Mouse (Mus musculus) urinary bladder, postnatal 4 days (tissue): ENCODE measurements around the gene Suv39h2.

ENCODE experiments used
- DNase-seq, 2 experiments: peaks; one replicate each; pipeline ENCODE4 v3.0.0; 2021 to 2022; ENCODE audit warnings: low spot score in 2 of 2

The Suv39h2 gene

DNA sequence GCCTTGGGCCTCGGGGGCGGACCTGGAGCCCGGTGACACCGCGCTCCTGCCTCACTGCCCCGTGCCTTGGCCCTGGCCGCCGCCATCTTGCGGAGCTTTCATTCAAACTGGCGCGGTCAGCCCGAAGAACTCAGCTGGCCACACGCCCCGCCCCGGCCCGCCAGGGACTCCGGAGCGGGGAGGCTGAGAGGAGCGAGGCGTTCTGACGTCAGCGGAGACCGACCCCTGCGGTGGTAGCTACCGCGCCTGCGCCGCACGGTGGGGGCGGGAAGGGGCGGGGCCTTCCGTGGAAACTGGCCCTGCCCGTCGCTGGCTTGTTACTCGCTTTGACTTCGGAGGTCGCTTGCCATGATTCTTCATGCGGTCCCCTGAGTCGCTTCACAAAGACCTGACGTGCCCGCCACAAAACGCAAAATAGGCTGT is at the start of gene Suv39h2:
Gene Suv39h2 (minus strand): TSS at position 171 of the 423 bp plus-strand sequence.
- DNase-seq: peak; percentile 95 to 97

DNA sequence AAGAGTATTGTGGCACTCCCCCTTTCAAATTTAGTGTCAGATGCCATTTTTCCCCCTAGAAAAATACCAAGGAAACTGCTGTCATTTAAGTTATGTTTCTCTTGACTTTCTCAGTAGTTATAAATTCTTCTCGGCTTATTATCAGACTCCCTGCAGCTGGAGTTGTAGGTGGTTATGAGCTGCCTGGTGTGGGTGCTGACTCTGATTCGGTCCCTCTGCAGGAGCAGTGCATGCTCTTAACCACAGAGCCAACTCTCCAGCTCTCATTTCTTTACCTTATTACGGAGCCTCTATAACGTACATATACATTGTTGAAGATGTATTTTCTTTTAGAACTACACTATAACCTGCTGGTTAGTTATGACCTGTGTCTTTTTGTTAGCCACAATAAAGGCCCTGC is 47.7 kb upstream of the Suv39h2 start:
- DNase-seq: no peak

DNA sequence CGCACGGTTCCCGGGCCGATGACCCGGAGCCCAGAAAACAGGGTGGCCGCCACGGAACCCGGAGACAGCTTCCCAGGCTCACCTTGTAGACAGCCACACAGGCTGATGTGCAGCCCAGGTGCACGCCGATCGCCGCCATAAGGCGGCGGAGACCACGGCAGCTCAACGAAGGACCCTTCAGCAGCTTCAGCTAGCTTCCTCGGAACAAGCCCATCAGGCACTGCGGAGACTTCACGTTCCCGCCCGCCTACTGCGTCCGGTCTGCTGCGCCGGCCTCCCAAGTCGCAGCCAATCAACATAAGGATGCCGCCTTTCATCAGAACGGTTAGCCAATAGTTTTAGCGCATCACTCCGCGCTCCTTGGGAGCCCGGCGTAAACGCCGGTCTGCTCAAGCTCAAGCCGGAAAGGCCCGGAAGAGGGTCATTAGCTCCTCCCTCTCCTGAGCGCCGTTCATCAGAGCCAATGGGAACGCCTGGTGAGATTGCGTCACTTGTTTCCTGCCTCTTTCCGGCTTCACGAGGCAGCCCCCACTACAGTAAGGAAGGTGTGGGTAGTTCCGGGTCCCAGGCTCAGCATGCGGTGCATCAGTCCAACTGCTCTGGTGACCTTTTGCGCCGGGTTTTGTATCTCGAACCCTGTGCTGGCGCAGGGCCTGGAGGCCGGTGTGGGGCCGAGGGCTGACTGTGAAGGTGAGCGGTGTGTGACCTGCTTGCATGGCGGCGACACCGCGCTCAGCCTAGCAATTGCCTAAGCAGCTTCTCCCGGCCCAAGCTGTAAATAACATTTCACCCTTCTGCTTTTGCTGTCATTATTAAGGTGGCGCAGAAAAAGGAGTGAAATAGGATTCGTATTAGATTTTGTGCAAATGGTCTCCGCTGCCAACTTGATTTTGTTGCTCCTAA is 38.0 kb upstream of the Suv39h2 start, which contains the start of the genes Gm45902, Hspa14 and Cdnf:
Gene Gm45902 (minus strand): TSS at position 239 of the 903 bp plus-strand sequence.
Gene Hspa14 (minus strand): TSS at position 263 of the 903 bp plus-strand sequence.
Gene Cdnf (plus strand): TSS at position 479 of the 903 bp plus-strand sequence.
- peak; percentile 93 for DNase-seq

DNA sequence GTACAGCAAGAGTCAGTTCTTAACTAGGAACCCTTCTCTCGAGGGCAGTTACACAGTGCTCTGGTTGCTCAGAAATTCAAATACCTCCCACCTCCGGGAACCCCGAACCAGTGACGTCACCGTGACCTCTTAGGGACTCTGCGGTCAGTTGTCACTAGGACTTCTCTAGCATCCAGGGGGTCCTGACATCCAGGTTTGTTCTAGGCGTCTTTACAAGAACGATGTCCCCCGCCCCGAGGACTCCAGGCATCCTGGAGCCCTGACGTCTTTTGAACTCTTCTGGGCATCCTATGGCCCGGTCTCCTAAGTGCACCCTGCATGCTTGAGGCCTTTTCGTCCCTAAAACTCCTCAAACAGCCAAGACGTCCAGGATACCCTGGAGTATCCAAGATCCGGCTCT is 37.2 kb upstream of the Suv39h2 start:
- no peak for DNase-seq

DNA sequence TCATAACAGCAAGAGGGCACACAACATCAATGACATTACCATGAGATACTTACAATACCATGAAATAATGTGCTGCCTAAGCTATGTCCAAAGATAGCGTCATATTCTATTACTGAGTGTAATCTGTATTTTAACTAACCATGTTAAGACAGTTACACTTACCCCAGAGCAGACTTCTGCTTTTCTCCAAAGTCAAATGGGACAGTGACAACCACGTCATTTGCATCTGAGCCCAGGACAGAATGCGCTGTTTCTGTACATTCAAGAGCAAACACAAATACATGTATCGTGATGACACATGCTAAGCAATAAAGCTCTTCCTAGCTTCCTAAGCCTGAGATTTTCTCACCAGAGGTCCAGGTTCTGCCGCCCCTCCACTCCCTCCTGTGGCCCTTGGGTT is 26.1 kb upstream of the Suv39h2 start:
- DNase-seq: no peak

DNA sequence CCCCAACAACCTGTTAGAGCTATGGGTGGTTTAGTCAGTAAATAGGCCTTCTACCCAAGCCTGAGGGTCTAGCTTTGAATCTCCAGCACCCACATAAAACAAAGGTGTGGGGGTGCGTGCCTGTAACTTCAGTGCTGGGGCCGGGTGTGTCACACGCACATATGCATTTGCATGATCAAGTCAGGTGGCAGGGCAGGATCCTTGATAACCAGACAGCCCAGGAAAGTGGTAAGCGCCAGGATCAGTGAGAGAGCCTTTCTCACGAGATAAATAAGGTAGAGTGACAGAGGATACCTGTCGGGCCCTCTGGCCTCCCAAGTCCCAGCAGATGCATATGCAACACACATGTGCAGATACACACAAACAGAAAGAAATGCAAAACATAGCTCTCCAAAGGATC is 24.7 kb upstream of the Suv39h2 start:
- DNase-seq: no peak

DNA sequence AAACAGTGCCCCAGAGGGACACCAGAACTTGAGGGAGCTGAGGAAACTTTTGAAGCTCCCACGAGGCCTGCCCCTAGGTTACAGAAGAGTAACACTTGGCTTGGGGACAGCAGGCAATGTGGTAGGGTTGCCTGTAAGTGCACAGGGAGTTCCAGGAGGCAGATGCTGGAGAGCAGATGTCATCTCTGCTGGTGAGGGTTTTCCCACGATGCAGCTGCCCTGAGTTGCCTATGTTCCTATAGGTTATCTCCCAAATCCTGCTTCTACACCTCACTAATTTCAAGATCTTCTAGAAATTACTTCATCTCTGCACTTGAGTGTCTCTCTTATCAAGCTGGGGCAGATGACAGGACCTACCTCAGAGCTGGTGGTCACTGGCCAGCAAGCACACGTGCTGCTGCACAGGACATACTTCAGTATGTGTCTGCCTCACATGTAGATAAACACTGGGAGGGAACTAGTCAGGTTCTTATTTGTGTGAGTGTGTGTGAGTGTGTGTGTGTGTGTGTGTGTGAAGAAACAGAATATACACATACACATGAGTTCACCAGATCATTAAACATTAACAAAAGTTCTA is 19.1 kb upstream of the Suv39h2 start:
- DNase-seq: peak in 1 of 2 experiments; percentile 46

DNA sequence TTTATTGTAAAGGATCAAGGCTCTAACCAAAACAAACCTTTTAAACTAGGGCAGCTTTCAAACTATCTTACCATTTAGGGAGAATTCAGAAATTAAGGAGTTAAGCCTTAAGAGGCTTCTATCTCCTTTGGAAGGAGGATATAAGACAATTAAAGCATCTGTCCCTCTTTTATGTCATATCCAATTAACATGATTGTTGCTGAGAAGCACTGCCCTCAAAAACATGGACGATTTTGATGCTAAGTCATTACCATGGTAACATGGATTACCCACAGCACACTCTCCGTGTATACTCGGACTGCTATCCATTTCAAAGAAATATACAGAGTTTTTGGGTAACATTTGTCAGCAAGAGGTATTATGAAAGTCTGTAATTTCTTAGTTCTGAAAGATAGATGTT is 15.0 kb upstream of the Suv39h2 start:
- no peak for DNase-seq

DNA sequence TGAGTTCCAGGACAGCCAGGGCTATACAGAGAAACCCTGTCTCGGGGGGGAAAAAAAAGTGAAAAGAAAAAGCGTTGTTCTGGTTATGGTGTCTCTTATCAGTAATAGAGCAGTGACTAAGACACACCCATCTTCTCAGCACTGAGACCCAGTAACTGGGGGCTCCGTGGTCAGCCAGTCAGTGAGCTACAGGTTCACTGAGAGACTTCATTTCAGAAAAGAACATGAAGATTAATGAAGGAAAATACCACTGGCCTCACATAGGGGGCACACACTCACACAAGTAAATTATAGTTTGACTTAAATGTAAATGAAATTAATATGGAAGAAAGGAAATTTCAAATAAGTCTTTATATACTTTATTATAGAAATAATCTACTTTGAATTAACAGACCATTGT is 5.4 kb upstream of the Suv39h2 start:
- no peak for DNase-seq

DNA sequence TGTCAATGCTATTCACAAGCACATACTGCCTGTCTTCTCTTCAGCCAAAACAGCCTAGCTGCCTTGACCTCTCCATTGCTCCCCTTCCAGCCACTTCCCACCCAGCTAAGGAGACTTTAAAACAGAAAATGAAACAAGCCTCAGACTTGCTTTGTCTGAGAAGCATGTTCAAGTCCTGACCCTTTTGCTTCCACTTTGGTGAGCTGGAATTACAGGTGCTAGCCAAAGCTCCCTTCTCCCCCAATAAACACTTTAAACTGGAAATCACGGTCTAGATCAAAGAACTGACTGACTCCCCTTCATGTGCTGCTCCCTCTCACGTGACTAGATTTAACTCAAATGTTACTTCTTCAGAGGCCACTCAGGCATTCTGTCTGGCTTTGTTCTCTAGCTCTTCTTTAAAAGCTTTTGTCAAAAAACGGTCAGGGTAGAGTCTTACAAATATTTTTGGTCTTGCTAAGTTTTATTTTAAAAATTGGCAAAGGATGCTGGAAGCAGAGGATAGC is 968 bp upstream of the Suv39h2 start:
- no peak for DNase-seq

DNA sequence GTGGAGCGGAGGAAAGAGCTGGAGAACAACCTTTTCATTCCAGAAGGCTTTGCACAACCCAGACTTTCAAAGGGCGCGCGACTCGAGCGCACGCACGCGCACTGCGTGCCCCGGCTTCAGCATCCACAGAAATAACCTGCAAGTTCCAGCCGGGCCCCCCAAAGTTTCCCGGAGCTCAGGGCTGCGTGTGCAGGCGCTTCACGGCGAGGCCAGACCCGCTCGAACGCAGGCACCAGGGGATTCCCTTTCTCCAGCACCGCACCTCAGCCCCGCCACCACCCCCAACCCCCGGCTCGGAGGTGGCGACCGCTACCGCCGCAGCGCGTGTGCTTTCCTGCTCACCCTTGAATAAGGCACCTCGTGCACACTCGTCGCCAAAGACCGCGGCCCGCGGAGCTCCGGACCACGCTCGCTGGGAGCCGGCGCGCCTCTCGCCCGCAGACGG is 448 bp downstream of the Suv39h2 start:
- peak in 1 of 2 experiments; percentile 48 for DNase-seq

DNA sequence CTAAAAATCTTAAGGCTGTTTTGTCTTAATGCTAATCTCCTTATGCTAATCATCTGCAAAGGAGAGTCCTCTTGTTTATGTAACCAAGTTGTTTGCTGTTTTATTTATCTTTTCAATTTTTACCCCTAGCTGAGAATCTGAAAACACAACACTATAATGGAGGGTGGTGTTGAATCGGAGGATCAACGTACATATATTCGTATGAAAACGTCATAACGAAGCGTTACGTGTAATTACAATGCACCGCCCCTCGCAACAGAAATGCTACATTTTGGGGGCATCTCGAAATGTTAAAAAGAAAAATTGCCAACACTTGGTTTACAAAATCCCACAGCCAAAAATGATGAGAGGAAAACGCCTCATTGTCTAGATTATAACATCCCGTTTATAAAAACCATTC is 940 bp downstream of the Suv39h2 start:
- no peak for DNase-seq

DNA sequence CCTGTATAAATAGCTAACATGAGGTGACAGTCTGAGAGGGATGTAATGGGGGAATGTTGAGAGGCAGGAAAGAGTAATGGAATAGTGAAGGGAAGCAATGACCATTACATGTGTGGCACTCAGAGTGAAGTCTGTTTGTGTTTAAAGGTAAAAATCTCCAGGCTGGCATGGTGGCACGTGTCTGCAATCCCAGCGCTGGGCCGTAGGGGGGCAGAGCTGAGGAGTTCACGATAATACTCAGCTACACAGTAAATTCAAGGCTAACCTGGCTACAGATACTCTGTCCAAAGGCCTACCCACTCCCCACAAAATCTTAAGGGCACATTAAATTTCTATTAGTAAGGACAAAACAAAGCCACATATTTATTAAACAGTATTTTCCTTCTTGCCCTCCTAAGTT is 18.2 kb downstream of the Suv39h2 start:
- no peak for DNase-seq

DNA sequence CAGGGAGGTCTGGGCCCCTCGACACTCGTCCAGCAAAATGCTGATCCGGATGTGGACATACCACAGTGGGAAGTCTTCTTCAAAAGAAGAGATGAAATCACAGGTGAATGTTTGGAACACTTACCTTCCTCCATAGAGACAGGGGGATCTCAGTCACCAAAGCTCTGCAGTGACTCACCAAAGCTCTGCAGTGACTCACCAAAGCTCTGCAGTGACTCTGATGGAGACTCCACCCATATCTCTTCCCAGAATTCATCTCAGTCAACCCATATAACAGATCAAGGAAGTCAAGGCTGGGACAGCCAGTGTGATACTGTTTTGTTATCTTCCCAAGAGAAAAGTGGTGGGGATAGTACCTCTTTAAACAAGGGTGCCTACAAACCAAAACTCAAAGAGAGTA is 21.7 kb downstream of the Suv39h2 start:
- no peak for DNase-seq

DNA sequence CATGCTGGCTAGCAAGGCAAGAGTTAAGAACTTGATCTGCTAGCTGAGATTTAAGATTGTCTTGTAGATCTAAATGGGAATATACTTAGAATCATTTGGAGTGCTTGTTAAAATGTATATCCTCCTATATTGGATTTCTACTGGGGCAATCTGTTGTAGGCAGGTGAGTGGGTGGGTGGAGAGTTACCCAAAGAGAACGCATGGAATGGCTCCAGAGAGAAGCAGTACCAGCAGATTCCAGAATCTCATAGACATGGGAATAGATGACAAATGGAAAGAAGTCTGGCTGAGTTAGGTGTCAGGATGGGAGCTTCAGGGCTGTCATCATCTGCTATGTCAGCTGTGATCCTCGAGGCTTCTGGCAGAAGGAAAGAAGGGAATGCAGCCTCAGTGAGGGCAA is 25.4 kb downstream of the Suv39h2 start:
- DNase-seq: no peak

DNA sequence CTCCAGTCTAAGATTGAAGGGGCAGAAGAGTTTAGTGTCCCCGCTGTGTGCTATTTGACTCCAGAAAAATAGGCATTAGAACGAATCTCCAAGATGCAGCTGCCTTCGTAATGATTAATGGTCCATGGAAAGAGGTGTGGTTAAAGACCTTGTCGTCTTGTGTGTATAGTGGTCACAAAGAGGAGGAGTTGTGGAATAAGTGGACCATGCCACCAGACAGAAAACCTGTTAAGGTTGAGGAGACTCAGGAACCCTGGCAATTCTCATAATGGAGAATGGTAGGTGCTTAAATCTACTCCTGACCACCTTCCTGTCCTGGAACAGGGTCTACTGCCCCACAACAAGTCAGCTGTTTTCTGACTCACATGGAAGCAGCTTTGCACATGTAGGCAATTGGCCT is 28.8 kb downstream of the Suv39h2 start:
- no peak for DNase-seq

DNA sequence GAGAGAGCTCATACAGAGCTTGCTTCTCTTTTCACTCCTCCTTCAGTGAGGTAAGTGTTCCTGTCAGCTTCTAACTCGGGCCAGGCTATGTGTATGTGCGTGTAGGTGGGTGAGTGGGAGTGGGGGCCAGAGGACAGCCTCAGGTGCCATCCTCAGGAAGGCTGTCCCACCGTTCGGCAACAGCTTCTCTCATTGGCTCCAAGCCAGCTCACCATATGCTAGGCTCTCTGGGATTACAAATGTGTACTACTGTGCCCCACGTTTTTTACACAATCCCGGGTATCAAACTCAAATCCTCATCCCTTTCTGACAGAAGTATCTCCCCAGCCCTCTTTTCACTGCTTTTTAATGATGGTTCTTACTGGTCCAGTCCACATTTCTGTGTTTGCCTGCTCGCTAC is 30.6 kb downstream of the Suv39h2 start:
- no peak for DNase-seq

DNA sequence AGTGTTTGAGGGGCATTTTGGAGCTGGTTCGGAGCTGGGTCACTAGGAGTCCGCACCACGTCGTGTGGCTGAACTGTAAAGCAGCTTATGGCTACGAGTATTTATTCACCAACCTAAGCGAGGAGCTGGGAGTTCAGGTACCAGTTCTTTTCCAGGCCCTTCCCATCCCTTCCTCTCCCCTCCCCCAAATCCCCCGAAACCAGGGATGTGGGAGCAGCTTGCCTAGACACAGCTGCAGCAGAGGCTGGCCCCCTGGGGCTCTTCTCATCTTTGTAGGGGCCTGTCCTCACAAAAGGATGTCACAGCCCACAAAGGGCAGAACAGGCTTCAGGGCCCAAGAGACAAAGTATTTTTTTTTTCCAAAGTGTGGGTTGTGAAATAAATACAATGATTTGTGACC is 36.9 kb downstream of the Suv39h2 start:
- DNase-seq: no peak

DNA sequence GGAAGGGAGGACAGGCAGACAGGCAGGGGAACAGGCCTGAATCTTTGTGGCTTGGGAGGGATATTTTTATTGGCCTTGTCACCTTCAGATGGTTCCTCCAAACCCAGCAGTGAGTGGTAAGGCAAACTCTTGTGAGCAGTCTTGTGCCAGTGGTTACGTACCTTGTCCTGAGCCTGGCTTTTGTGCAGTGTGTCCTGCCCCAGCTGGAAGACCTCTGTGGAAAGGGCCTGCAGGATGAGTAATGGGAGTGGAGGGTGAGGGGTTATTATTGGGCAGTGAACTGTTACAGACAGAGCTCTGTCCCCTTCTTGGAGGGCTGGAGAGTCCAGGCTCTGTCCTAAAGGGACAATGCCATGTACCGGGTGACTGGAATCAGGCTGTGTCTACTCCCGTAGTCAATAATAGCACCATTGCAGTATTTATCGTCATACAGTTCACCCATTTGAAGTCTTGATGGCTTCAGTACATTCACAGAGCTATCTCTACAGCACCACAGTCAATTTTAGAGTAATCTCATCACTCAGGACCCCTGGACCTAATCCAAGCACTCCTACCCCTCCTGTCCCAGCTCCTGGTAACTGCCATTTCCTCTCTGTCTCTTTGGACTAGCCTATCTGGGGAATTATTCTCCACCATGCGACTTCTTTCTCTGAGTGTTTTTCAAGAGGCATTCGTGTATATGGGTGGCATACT is 39.3 kb downstream of the Suv39h2 start:
- no peak for DNase-seq

DNA sequence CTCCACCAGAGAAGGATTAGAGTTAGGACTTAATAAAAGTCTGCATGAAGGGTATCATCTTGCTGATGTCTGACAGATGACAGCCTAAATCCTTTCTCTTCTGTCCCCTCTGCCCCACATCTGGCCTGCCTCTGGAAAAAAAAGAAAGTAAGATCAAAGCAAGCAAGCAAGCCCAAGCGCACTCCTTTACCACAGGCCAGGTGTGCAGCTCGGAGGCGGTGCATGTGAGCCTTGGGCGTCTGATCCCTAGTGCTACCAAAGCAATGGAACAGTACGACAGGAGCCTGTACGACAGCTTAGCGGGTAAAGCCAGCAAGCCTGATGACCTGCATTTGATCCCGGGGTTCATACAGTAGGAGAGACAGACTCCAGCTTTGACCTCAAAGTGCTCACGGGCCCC is 43.9 kb downstream of the Suv39h2 start:
- no peak for DNase-seq

DNA sequence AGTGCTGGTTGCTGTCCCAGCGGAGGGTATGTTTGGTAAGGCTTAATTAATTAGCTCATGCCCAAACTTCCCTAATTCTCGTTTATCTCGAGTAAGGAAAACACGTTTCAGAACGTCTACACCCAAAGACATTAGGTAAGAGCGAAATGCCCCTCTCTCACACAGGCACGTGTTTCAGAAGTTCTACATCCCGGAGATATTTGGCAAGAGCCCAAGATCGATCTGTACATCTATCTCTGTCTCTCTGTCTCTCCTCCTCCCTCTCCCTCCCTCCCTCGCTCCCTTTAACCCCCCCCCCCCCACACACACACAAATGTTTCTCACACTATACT is 50.3 kb downstream of the Suv39h2 start:
- no peak for DNase-seq

DNA sequence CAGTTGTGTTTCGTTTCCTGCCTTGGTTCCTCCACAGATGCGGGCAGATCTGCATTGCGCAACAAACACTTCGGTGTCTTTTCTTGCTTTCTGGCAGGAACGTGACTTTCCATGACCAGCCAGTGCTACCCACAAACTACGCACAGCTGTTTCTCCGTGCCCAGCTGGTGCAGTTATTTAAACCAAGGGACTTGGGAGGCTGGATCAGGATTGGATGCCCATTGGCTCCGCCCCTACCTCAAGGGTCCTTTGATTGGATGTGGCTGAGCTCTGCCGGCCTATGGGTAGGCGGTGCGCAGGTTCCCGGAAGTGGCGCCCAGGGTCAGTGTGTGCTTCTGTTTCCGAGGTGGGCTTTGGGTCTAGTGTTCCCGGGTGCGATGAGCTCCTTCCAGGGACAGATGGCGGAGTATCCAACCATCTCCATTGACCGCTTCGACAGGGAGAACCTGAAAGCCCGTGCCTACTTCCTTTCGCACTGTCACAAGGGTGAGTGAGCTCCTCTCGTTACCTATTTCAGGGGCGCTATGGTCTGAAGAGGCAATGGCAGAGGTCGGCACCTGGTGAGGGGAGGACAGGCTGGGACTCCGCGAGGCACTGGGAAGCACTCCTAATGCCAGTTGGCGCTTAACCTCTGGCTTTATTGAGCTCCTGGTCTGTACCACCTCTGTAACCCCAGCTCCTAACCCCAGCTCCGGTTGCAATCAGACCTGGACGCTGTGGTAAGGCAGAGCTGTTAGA is 50.8 kb downstream of the Suv39h2 start, which contains the start of gene Dclre1c:
Gene Dclre1c (plus strand): TSS at position 291 of the 738 bp plus-strand sequence.
- DNase-seq: peak; percentile 81 to 85
